Mouse (Mus musculus) myocyte (in vitro differentiated cells): ENCODE data around the gene Ssbp2.

Experiments
- CEBPB ChIP-seq: IDR thresholded peaks from 2 replicates; pipeline ENCODE4 v1.6.1; 2011; ENCODE audit warnings: mild to moderate bottlenecking, moderate library complexity; ENCODE audit not compliant: poor library complexity, insufficient read depth, severe bottlenecking
- E2F4 ChIP-seq: IDR thresholded peaks from one replicate; pipeline ENCODE4 v1.6.1; 2011; ENCODE audit warnings: mild to moderate bottlenecking, control low read depth, moderate library complexity; ENCODE audit not compliant: insufficient read depth
- MAX ChIP-seq: IDR thresholded peaks from one replicate; pipeline ENCODE4 v1.6.1; 2011; ENCODE audit warnings: low read depth, mild to moderate bottlenecking, control low read depth
- MYOD1 ChIP-seq, 3 experiments: IDR thresholded peaks; one replicate each; pipeline ENCODE4 v1.6.1; 2011; ENCODE audit warnings: control low read depth in 2 of 3, low read depth in 2 of 3, mild to moderate bottlenecking in 2 of 3, moderate library complexity in 1 of 3; ENCODE audit not compliant: insufficient read length in 2 of 3, control insufficient read depth in 1 of 3
- MYOG ChIP-seq, 3 experiments: IDR thresholded peaks; one replicate each; pipeline ENCODE4 v1.6.1; 2011; ENCODE audit warnings: control low read depth in 2 of 3, low read depth in 2 of 3, mild to moderate bottlenecking in 2 of 3; ENCODE audit not compliant: insufficient read length in 2 of 3, control insufficient read depth in 1 of 3, insufficient read depth in 1 of 3
- POLR2A ChIP-seq: IDR thresholded peaks from one replicate; pipeline ENCODE4 v1.6.1; 2011; ENCODE audit warnings: low read depth, mild to moderate bottlenecking, control low read depth, moderate library complexity; ENCODE audit not compliant: insufficient read length
- POLR2AphosphoS2 ChIP-seq: IDR thresholded peaks from one replicate; pipeline ENCODE4 v1.6.1; 2011; ENCODE audit warnings: low read depth, control low read depth; ENCODE audit not compliant: insufficient read length
- REST ChIP-seq: IDR thresholded peaks from one replicate; pipeline ENCODE4 v1.6.1; 2011; ENCODE audit warnings: mild to moderate bottlenecking, control low read depth, moderate library complexity; ENCODE audit not compliant: insufficient read depth, insufficient read length
- SRF ChIP-seq: IDR thresholded peaks from one replicate; pipeline ENCODE4 v1.6.1; 2011; ENCODE audit warnings: low read depth; ENCODE audit not compliant: control insufficient read depth, insufficient read length
- TCF12 ChIP-seq: IDR thresholded peaks from one replicate; pipeline ENCODE4 v1.6.1; 2011; ENCODE audit warnings: mild to moderate bottlenecking, control low read depth; ENCODE audit not compliant: poor library complexity, insufficient read depth, severe bottlenecking
- TCF3 ChIP-seq: IDR thresholded peaks from one replicate; pipeline ENCODE4 v1.6.1; 2011; ENCODE audit warnings: low read depth, control low read depth; ENCODE audit not compliant: insufficient read length
- USF1 ChIP-seq: IDR thresholded peaks from one replicate; pipeline ENCODE4 v1.6.1; 2011; ENCODE audit warnings: low read depth, mild to moderate bottlenecking, control low read depth, moderate library complexity

DNA sequence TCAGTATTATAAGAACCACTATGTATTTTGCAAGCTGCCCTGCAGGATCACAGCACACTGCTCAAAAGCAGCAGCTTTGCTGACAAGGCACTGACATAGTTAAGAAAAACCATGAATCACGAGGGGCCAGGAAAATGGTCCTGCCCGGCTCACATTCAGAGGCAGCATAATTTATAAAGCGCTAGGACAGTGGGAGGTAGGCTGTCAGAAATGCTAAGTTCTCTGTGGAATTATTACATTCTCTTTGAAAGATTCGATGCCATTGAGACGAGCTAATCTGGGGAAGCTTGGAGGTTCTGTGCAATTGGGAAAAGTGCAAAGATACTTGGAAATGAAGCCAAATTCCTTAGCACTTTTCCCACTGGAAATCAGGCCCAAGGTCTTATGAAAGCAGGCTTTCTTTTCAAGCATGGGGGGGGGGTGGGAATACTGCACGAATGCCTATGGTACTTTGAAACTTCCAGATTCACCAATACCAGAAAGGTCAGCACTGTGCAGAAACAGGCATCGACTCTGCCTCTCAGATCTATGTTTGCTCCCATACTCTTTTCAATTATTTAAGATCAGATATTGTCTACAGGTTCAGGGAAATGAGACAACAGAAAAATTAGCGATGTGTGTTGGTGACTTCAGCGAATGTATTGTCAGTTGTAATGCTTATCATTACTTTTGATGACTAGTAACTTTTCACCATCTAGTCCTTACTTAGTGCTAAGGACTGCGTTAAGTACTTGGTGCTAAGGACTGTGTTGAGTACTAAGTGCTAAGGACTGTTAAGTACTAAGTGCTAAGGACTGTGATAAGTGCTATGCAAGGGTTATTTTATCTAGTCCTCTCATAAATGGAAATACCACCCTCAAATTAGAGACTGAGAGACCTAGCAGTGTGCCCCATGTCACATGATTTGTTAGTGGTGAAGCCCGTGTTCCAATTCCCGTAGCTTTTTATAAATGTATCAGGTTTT lies 28.4 kb upstream of the Ssbp2 start:
- TF ChIP-seq TCF12 (no peak), E2F4 (no peak), MAX (no peak), POLR2A (no peak), MYOD1 (IDR thresholded peaks at IDR 0.05; ENCODE audit: control insufficient read depth in 1 of 3, insufficient read length in 2 of 3, low read depth in 2 of 3) (no peak), USF1 (no peak), REST (no peak), POLR2AphosphoS2 (no peak), MYOG (IDR thresholded peaks at IDR 0.05; ENCODE audit: control insufficient read depth in 1 of 3, insufficient read depth in 1 of 3, insufficient read length in 2 of 3, low read depth in 2 of 3) (no peak), TCF3 (no peak), CEBPB (no peak), SRF (no peak)
